Mouse (Mus musculus) forebrain, postnatal 0 days (tissue): ENCODE measurements around the gene Pip5k1b. TPM values are rescaled to one million over a fixed set of nuclear protein-coding genes. Genes with fewer than 3 reads are reported as not detected.

Source experiments
- ATAC-seq: fragments of 200-750 bp; cut with Nextera tagmentation; 2 replicates; pipeline ENCODE4 v1.8.0; 2017; ENCODE audit warnings: mild to moderate bottlenecking, moderate library complexity
- DNase-seq: peaks from one replicate; pipeline ENCODE4 v3.0.0-alpha.2; 2015
- H3K27ac ChIP-seq: fragments of 300-500 bp; sonication (generic); 2 replicates; pipeline ENCODE4 v1.5.1; 2014; ENCODE audit warnings: low read depth, mild to moderate bottlenecking, antibody characterized with exemption, low read length, moderate library complexity, mixed read lengths
- H3K27me3 ChIP-seq: fragments of 300-500 bp; sonication (generic); 2 replicates; pipeline ENCODE4 v1.6.1; 2014; ENCODE audit warnings: mild to moderate bottlenecking, low read length, mixed read lengths; ENCODE audit not compliant: insufficient read depth
- H3K36me3 ChIP-seq: fragments of 300-500 bp; sonication (generic); 2 replicates; pipeline ENCODE4 v1.6.1; 2014; ENCODE audit warnings: mild to moderate bottlenecking, moderate library complexity; ENCODE audit not compliant: insufficient read depth
- H3K4me1 ChIP-seq: fragments of 300-500 bp; sonication (generic); 2 replicates; pipeline ENCODE4 v1.6.1; 2014; ENCODE audit warnings: antibody characterized with exemption; ENCODE audit not compliant: insufficient read depth
- H3K4me2 ChIP-seq: fragments of 300-500 bp; sonication (generic); 2 replicates; pipeline ENCODE4 v1.6.1; 2014; ENCODE audit warnings: low read depth, mild to moderate bottlenecking, moderate library complexity
- H3K4me3 ChIP-seq: fragments of 300-500 bp; sonication (generic); 2 replicates; pipeline ENCODE4 v1.5.1; 2014; ENCODE audit warnings: low read depth, low read length, mixed read lengths
- H3K9ac ChIP-seq: fragments of 300-500 bp; sonication (generic); 2 replicates; pipeline ENCODE4 v1.6.1; 2014; ENCODE audit warnings: mild to moderate bottlenecking
- H3K9me3 ChIP-seq: fragments of 300-500 bp; sonication (generic); 2 replicates; pipeline ENCODE4 v1.6.1; 2016; ENCODE audit warnings: low read length
- CTCF ChIP-seq: sonication (generic); IDR thresholded peaks from 2 replicates; pipeline ENCODE4 v1.5.1; 2016; ENCODE audit warnings: antibody characterized with exemption, control low read depth, low read depth
- WGBS: fragments of 180-500 bp; shearing (Covaris S2); extraction: QIAGEN DNeasy Blood & Tissue Kit; methylation state at CpG from one replicate; pipeline ENCODE4 v1.1.7; 2014; 5-methylcytosine and 5-hydroxymethylcytosine counted together
- polyA plus RNA-seq: library from polyadenylated mRNA; unstranded; fragments of >200 nt; fragmentation: Nextera tagmentation; extraction: Ambion mirVana; gene quantifications from 2 replicates; pipeline ENCODE4 v1.2.1, GENCODE M21; 2015
- total RNA-seq: library from RNA; depleted of rRNA; stranded (reverse); fragments of >200 nt; gene quantifications from 2 replicates; pipeline ENCODE4 v1.2.3, GENCODE M21; 2014; rRNA removed

Gene Pip5k1b
- total and polyA plus RNA-seq, 2 experiments from 2014 or later = 1.8 to 2.7 TPM

DNA sequence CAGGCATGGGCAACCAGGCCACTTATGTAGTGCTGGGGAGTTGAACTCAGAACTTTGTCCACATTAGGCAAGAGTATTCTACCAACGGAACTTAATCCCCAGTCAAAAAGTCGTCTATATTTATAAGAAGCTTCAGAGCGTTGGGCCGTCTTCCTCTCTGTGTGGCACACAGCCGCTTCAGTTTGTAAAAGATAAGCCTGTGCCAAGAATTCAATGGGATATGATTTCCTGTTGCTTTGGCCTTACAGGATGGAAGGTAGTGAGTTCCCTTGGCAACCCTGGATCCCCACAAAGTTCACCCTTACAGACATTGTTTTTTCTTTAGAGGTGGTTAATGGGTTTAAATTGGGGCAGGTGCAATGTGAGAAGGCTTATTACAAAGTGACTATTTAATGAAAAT, 297.3 kb downstream of the Pip5k1b start:
- no peak overlapping the region for H3K4me2 ChIP-seq
- 73% methylated on average over 5 of the region's 5 CpGs for WGBS
- DNase-seq = no peak
- H3K27me3 ChIP-seq = no peaks in the 10 kb centered on the region
- peaks cover 5% of the 10 kb centered on the region for H3K36me3 ChIP-seq
- no peak for TF ChIP-seq CTCF
- no peak overlapping the region for H3K4me3 ChIP-seq
- no peak overlapping the region for H3K9ac ChIP-seq
- H3K27ac ChIP-seq = no peak overlapping the region
- H3K9me3 ChIP-seq = no peaks in the 10 kb centered on the region
- no peaks in the 10 kb centered on the region for H3K4me1 ChIP-seq
- ATAC-seq = no peak

DNA sequence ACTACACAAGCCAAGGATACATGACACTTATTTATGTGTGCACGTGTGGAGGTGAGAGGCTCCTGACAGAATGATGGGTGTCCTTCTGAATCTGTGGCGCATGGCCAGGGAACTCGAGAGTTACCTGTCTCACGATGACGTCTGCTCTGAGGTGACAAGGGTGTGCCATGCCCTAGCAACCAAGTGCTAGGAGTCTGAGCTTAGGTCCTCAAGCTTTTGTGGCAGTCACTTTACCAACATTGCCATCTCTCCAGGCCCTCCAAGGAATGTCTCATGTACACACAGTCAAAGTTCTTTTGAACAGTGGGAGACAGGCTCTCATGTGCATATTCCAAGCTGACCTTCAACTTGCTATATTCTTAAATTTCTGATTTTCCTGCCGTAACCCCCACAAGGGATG, 297.7 kb downstream of the Pip5k1b start:
- Histone ChIP-seq H3K4me3 (no peak overlapping the region), H3K27ac (no peak overlapping the region), H3K9me3 (no peaks in the 10 kb centered on the region), H3K27me3 (no peaks in the 10 kb centered on the region), H3K9ac (no peak overlapping the region), H3K4me2 (no peak overlapping the region), H3K36me3 (peaks cover 5% of the 10 kb centered on the region), H3K4me1 (no peaks in the 10 kb centered on the region)
- ATAC-seq (no peak), DNase-seq (no peak)
- TF ChIP-seq CTCF = no peak
- WGBS = 96% methylated on average over 6 of the region's 6 CpGs

DNA sequence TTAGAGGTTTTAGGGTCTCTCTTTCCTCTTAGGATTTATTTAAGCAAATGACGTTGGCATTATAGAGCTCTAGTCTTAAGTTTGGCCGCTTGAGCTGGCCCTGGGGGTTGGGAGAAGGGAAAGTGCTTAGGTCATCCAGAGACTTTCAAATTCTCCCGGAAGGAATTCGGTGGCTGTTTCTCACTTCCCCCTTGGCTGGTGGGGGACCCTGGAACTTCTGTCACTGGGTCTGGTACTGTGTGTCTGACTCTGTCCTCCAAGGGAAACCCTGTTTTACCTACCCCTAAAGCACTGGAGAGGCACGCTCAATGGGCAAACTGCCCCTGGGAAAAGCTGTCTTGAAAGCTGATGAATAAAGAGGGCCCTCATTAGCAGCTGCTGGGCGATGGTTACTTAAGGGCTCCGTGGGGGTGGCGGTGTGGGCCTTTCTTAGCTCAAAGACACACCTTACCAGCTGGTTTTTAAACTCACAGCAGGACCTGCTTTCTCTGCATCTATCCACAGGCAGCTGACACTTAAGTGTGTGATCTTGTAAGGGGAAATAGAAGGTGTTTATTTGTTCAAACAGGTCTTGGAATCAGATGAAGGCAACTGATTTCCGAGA, 301.9 kb downstream of the Pip5k1b start:
- Histone ChIP-seq H3K4me1 (no peaks in the 10 kb centered on the region), H3K4me2 (no peak overlapping the region), H3K36me3 (no peaks in the 10 kb centered on the region), H3K27me3 (no peaks in the 10 kb centered on the region), H3K27ac (no peak overlapping the region), H3K9me3 (no peaks in the 10 kb centered on the region), H3K9ac (no peak overlapping the region), H3K4me3 (no peak overlapping the region)
- ATAC-seq = no peak
- no peak for DNase-seq
- 15% methylated on average over 9 of the region's 9 CpGs for WGBS
- no peak for TF ChIP-seq CTCF

DNA sequence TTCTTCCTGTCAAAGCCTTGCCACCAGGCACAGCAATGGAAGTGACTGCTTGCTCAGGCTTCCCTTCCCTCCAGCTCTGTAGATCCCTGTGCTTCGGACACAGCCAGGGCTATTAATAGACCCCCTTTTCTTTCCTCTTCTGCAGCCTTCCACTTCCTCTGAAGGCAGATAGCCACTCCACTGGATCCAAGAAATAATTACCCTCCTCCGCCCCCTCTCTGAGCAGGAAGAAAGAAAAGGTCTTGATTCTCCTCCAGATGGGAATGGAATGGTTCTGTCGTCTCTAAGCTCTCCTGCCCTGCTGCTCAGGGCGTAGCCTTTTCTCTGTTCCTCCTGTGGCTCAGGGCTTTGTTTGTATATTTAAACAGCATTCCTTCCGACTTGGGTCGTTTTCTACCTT, 303.8 kb downstream of the Pip5k1b start:
- no peaks in the 10 kb centered on the region for H3K9me3 ChIP-seq
- no peak for TF ChIP-seq CTCF
- DNase-seq (no peak), ATAC-seq (no peak)
- no peak overlapping the region for H3K4me3 ChIP-seq
- H3K4me2 ChIP-seq = no peak overlapping the region
- no peaks in the 10 kb centered on the region for H3K27me3 ChIP-seq
- H3K9ac ChIP-seq = no peak overlapping the region
- no peak overlapping the region for H3K27ac ChIP-seq
- no peaks in the 10 kb centered on the region for H3K4me1 ChIP-seq
- no peaks in the 10 kb centered on the region for H3K36me3 ChIP-seq
- WGBS = 11% methylated on average over 6 of the region's 6 CpGs

Other genes starting within 250 kb of the Pip5k1b start
- gene Fam122a, start 78.5 kb downstream of the Pip5k1b start, total RNA-seq = 12.2 and 26.0 TPM in 2 replicates
- 41.7 and 56.4 TPM in 2 replicates for gene Fam122a, start 78.5 kb downstream of the Pip5k1b start, polyA plus RNA-seq
- gene Tmem252, start 118.1 kb upstream of the Pip5k1b start, total RNA-seq = 0.62 and 1.2 TPM in 2 replicates
- 0.83 and 0.98 TPM in 2 replicates for gene Tmem252, start 118.1 kb upstream of the Pip5k1b start, polyA plus RNA-seq